Mouse (Mus musculus): ENCODE results near the gene Pak6.

The Pak6 gene

DNA sequence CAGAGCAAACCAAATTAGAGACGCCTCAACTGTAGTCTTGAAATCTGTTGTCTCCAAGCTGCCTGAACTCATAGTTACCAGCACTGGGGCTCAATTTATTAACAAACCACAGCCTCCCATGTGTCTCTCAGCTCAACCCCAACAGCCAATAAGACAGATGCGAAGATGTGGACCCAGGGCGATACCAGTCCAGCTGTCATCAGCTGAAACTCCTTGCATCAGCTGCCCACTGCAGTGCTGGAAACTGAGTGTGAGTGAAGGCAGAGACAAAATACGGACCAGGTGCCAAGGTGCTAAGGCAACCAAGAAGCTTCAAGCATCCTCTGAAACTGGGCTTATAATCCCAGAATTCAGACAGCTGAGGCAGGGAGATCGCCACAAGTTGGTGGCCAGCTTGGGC, 68.9 kb downstream of the Pak6 start:
- no peak for DNase-seq

DNA sequence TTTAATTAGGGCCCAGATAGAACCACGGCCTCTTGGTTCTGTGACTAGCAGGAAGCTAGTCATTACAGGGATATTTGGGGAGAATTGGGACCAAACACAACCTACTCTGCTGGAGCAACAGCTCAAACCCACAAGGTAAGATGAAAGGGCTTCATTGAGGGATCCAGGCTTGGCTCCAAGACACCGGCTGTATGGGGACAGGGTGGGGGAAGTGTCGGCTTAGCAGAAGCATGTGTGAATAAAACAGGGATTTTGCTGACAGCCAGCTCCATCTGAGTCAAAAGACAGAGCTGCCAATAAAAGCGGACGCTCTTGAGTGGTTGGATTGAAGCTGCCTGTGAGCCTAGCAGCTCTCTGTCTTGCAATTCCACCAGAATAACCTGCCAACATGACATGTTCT, 70.2 kb downstream of the Pak6 start:
- no peak for DNase-seq

DNA sequence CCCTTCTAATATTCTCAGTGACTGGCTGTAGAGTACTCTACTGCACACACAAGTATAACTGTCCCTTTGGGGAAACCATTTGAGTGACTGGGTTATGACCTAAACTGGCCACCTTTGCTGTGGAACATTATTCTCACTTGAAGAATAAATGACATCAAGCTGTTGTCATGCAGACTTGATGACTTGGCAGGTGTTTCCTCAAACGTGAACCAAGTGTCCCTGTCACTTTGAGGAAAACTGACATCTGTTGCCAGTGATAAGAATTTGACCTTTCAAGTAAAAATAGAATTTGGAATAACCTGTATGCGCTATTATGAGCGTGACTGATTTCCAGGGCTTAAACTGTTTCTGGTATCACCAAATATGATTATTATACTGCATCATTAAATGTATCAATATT, 77.2 kb downstream of the Pak6 start:
- DNase-seq, result no peak

DNA sequence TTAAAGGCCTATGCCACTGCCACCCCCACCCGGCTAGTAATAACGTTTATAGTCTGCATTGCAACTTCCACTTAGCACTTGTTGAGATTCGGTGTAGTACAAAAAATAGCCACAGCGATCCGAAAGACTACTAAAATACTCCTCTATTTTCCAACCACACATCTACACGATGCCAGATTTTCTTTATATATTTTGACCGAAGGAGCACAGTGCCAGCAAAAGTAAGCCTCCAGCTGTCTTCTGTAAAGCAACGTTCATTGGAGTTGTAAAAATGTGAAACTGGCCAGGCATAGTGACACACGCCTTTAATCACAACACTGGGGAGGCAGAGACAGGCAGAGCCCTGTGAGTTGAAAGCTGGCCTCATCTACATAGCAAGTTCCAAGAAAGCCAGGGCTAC, 78.1 kb downstream of the Pak6 start:
- no peak for DNase-seq

DNA sequence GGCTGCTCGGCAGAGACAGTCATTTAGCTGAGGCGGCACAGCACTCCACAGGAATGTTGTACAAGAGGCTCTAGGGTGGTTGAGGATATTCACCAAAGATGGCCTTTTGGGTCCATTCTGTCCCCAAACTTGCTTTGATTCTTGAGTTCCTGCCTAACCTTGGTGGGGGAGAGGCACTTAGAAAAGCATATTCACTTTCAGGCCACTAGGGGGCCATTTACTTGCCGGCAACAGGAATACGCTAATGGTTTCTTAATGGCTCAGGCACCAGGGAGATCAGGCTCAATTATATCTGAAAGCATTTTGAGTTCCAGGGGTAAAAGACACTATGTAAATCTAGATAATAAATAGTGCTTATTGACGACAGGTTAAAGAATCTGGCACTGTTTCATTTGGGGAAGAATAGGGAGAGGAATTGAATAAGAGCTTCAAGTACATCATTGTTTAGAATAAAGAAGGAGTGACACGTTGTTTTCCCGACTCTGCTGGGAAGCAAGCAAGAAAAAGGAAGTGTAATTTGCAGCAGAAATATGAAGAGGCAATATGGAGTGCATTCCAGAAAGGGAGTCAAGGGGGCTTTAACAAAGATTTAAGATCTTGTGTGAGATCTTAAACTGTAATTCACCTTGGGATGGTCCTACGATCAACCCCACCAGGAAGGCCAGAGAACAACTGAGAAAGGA, 80.3 kb downstream of the Pak6 start:
- DNase-seq, result no peak

DNA sequence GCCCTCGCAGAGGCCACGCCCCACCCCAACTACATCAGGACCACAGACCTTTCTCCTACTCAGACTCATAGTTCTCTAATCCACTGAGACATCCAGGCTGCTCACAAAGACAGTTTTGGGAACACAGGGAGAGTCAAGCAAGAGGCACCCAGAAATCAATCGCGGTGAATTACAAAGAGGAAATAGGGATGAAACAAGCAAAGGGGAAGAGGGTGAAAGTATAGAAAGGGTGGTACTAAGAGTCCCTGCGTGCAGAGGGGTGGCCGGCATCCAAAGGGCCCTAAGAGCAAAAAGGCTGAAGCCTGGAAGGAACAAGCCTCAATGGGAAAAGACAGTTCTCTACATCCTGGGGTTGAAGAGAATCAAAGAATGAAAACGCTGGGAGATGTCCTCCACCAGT, 81.5 kb downstream of the Pak6 start:
- no peak for DNase-seq

DNA sequence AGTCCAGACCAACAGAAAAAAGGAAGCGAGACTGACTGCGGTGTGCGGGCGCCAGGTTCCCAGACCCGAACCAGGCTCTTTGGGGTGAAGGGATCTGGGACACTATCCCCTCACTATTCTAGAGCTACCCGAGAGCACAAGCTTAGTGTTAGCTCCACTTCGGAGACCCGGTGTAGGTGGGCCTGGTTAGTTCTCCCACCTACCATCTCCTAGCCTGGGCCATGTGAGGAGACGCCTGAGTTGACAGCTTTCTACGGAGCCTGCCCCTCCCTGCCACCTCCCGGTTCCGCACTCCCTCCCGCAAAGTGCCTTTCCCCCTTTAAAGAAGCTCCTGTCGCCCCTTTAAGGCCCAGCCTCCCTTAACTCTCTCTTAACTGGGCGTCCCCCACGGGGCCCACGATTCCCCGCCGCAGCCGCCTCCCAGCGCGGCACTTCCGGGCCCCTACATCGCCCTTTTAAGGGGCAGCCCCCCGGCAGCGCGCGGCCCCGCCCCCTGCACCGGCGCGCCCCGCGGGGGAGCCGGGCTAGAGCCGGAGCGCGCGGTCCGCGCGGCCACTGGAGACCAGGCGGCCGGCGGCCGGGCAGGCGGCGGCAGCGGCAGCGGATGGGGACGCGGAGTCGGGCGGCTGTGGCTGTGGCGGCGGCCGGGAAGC, 82.3 kb downstream of the Pak6 start, which contains the start of gene Inafm2:
Inafm2 (plus strand) TSS at position 527 of the 653 bp plus-strand sequence.
- peak; percentile 91 for DNase-seq

DNA sequence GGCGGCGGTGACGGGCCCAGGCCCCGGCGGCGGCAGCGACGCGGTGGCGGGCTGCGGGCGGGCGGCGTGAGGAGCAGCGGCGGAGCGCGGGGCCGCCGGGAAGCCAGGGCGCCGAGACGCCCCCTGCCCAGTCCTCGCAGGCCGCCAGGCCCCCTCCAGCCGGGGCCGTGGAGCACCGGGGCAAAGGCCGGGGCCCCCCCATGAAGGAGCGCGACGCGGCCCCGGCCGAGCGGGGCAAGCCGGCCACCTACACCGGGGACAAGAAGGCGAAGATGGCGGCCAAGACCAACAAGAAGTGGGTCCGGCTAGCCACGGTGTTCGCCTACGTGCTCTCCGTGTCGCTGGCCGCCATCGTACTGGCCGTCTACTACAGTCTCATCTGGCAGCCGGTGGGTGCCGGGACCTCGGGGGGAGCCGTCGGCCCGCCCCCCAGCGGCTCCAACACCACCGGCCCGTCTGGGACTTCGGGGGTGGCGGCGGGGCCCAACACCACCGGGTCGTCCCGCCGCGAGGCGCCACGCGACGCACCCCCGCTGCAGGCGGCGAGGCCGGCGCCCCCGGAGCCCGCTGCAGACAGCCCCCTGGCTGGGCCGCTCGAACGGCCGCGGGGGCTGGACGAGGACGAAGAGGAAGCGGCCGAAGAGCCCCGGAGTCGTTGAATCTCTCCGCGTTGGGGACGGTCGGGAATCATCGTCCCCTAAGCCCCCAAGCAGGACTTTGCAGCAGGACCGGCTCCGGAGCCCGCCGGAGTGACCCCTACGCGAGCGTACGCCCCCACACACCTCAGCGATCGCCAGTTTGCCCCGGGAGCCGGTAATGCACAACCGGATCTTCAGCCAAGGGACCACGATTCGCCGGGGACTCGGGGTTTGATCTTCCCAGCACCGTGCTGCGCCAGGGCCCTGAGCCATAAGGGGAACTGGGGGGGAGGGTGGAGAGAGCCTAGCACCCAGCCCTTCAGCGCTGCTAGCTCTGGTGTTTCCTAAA, 83.1 kb downstream of the Pak6 start:
- no peak for DNase-seq

DNA sequence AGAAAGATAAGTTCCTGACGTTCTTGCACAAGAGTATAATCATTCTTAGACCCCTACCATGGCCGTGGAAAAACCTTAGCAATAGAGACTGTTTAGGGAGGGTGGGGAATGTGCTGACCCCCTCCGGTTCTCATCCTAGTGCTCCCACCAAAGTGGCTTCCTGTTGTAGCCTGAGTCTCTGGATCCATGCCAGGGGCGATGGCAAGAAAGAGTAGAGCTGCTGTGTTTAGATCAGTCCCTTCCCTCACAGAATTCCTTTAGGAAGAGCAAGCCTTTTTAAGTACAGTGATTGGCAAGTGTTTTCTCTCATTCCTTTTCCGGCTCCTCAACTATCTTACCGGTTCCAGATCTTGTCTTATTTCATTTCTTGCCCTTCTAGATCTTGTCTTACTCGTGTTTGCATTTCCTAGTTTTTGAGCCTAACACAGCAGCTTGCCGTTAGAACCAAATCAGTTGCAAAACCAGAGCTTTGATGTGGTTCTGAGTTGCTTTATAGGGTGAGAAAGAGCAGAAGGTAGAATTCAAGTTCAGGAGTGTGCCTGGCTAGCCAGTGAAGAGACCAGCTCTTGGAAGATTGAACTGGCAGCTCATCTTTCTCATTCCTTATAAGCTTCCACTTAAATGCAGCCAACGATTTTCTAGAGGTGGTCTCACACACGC, 84.3 kb downstream of the Pak6 start:
- DNase-seq, result no peak

Measured in kidney, adult 11 months (tissue).